Mouse (Mus musculus): ENCODE measurements around the gene Selplg.

DNA sequence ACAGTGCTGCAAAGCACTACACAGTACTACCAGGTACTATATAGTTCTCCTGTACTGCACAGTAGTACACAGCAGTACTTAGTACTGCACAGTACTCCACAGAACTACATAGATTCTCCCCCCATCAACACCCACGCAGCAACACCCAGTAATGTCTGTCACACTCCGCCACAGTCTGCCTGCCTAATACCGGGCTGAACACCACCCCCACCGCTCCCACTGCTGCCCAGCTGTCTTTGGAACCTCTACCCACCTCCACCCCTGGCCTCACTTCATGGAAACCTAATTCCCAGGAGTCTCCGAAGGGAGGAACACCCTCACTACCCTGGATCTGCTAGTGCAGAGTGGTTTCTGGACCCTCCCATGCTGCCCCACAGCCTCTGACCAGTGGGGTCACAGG, 51.7 kb downstream of the Selplg start:
- TF ChIP-seq CTCF (IDR thresholded peaks at IDR 0.05; ENCODE audit: extremely low read depth, insufficient read depth, insufficient read length, insufficient replicate concordance) (no peak), POLR2A (IDR thresholded peaks at IDR 0.05; ENCODE audit: low read depth, low read length) (no peak)

Data from spleen, adult 2 months (tissue).